Comparison of ENCODE assay signal across 13 mouse cellular contexts in genomic region chr8:83779610-83780009, GRCm38 (mm10). TPM values are rescaled to one million over a fixed set of nuclear protein-coding genes. Genes with fewer than 3 reads are reported as not detected.
DNase-seq lines count a peak whose midpoint lies in the region; ATAC-seq and TF ChIP-seq lines count a peak whose summit lies in the region.
"Had no signal": no experiment of that assay in that cellular context is flagged by ENCODE, and none has a peak within 500 bp of the region (broad histone marks: within the 10 kb centered on the region; RNA-seq: fewer than 3 reads in every experiment).

No protein-coding gene starts in this region.

- TF ChIP-seq CTCF in heart, adult 2 months (IDR thresholded peaks at IDR 0.05), result no peak
- TF ChIP-seq CTCF in G1E (IDR thresholded peaks at IDR 0.05; ENCODE audit: low read depth, low read length), result no peak

- 53% methylated on average over 5 of the region's 5 CpGs for WGBS in heart, adult 2 months
- WGBS in heart, embryonic 10.5 days, result 34% methylated on average over 5 of the region's 5 CpGs
- 37% methylated on average over 5 of the region's 5 CpGs for WGBS in liver, embryonic 12.5 days (ENCODE audit: insufficient replicate concordance)
- WGBS in lung, embryonic 16.5 days, result 25% methylated on average over 5 of the region's 5 CpGs

- H3K9ac ChIP-seq in heart, adult 2 months (ENCODE audit: low read depth, low read length), result 0 out of 2 replicates have a peak overlapping the region, but pooled peaks have one; percentile 9
- H3K9ac ChIP-seq in liver, embryonic 12.5 days, result no peak overlapping the region
- no peak overlapping the region for H3K9ac ChIP-seq in lung, embryonic 16.5 days (ENCODE audit: low read length)
- H3K9ac ChIP-seq: neural tube, embryonic 12.5 days had no signal

- no peak for TF ChIP-seq POLR2A in heart, adult 2 months (IDR thresholded peaks at IDR 0.05; ENCODE audit: insufficient read depth, low read depth, low read length)

- no peak for TF ChIP-seq EP300 in heart, adult 2 months (IDR thresholded peaks at IDR 0.05; ENCODE audit: insufficient read depth, low read depth, low read length)

- intact Hi-C loops in heart, adult 2 months (cut with DNase I), result no loop called here

- H3K9me3 ChIP-seq in heart, embryonic 10.5 days, result no peaks in the 10 kb centered on the region
- no peaks in the 10 kb centered on the region for H3K9me3 ChIP-seq in G1E (replicated peaks)
- no peaks in the 10 kb centered on the region for H3K9me3 ChIP-seq in liver, embryonic 12.5 days (replicated peaks)
- H3K9me3 ChIP-seq in lung, embryonic 16.5 days (ENCODE audit: control insufficient read depth, low read length), result no peaks in the 10 kb centered on the region
- H3K9me3 ChIP-seq: neural tube, embryonic 12.5 days had no signal

- no peak overlapping the region for H3K4me2 ChIP-seq in liver, embryonic 12.5 days
- no peak overlapping the region for H3K4me2 ChIP-seq in lung, embryonic 16.5 days (ENCODE audit: low read depth, low read length)
- H3K4me2 ChIP-seq: neural tube, embryonic 12.5 days had no signal

- H3K27me3 ChIP-seq in heart, adult 2 months (ENCODE audit: control insufficient read depth, insufficient read depth, low read length), result no peaks in the 10 kb centered on the region
- H3K27me3 ChIP-seq in heart, embryonic 10.5 days (ENCODE audit: insufficient read depth, poor library complexity, severe bottlenecking), result peaks cover 15% of the 10 kb centered on the region
- no peaks in the 10 kb centered on the region for H3K27me3 ChIP-seq in G1E (ENCODE audit: insufficient read depth, low read length)
- H3K27me3 ChIP-seq in liver, embryonic 12.5 days (replicated peaks), result peaks cover 7% of the 10 kb centered on the region; the same call in 1 of the 2 replicates
- H3K27me3 ChIP-seq in lung, embryonic 16.5 days (ENCODE audit: control insufficient read depth, insufficient read depth, low read depth, low read length), result no peaks in the 10 kb centered on the region

- no peak overlapping the region for H3K4me3 ChIP-seq in heart, adult 2 months
- H3K4me3 ChIP-seq in heart, embryonic 10.5 days, result no peak overlapping the region
- H3K4me3 ChIP-seq in G1E (ENCODE audit: low read depth, low read length), result peak overlapping the region; percentile 59; the same call in 1 of the 2 replicates
- no peak overlapping the region for H3K4me3 ChIP-seq in liver, embryonic 12.5 days
- H3K4me3 ChIP-seq in lung, embryonic 16.5 days (ENCODE audit: low read length), result no peak overlapping the region
- H3K4me3 ChIP-seq: left cerebral cortex, adult 2 months; neural tube, embryonic 12.5 days had no signal

- no peaks in the 10 kb centered on the region for H3K36me3 ChIP-seq in heart, adult 2 months (ENCODE audit: control insufficient read depth, insufficient read depth, low read length)
- no peaks in the 10 kb centered on the region for H3K36me3 ChIP-seq in heart, embryonic 10.5 days
- H3K36me3 ChIP-seq in G1E (replicated peaks), result no peaks in the 10 kb centered on the region
- no peaks in the 10 kb centered on the region for H3K36me3 ChIP-seq in liver, embryonic 12.5 days
- no peaks in the 10 kb centered on the region for H3K36me3 ChIP-seq in lung, embryonic 16.5 days (ENCODE audit: control insufficient read depth, insufficient read depth, low read length)
- H3K36me3 ChIP-seq: neural tube, embryonic 12.5 days had no signal

- H3K27ac ChIP-seq in heart, adult 2 months, result no peak overlapping the region
- no peak overlapping the region for H3K27ac ChIP-seq in heart, embryonic 10.5 days
- no peak overlapping the region for H3K27ac ChIP-seq in liver, embryonic 12.5 days
- peak overlapping the region; percentile 40 for H3K27ac ChIP-seq in lung, embryonic 16.5 days (ENCODE audit: low read length)
- H3K27ac ChIP-seq: left cerebral cortex, adult 2 months; neural tube, embryonic 12.5 days had no signal

- H3K4me1 ChIP-seq in heart, adult 2 months (ENCODE audit: control insufficient read depth, insufficient read depth, low read length), result peaks cover 1% of the 10 kb centered on the region; the same call in 1 of the 2 replicates
- peaks cover 11% of the 10 kb centered on the region; the same call in 1 of the 2 replicates for H3K4me1 ChIP-seq in heart, embryonic 10.5 days
- peaks cover 78% of the 10 kb centered on the region for H3K4me1 ChIP-seq in G1E (ENCODE audit: insufficient read depth, low read depth, low read length)
- H3K4me1 ChIP-seq in liver, embryonic 12.5 days, result peaks cover 10% of the 10 kb centered on the region; the same call in 1 of the 2 replicates
- peaks cover 11% of the 10 kb centered on the region for H3K4me1 ChIP-seq in lung, embryonic 16.5 days (replicated peaks; ENCODE audit: control insufficient read depth, insufficient read depth, low read length)

- DNase-seq in heart, adult 2 months, result no peak
- no peak for DNase-seq in heart, embryonic 10.5 days (ENCODE audit: low spot score)
- DNase-seq in G1E (ENCODE audit: low spot score), result peak; percentile 68
- DNase-seq in cerebellum, adult 9-10 months, result no peak
- DNase-seq in urinary bladder, adult 2 months (ENCODE audit: low spot score), result no peak
- no peak for DNase-seq in embryo, embryonic 11 days
- DNase-seq: gastrocnemius, postnatal 14 days; kidney, adult 8-10 months; thymus, postnatal 14 days had no signal

- ATAC-seq in G1E (ENCODE audit: extremely low read depth, insufficient number of reproducible peaks, low FRiP score, poor library complexity, severe bottlenecking), result peak; percentile 81
- peak; percentile 63 for ATAC-seq in liver, embryonic 12.5 days
- ATAC-seq in lung, embryonic 16.5 days (ENCODE audit: low read depth), result peak; percentile 35

- no peaks in the 10 kb centered on the region for H3K79me2 ChIP-seq in heart, adult 2 months (replicated peaks; ENCODE audit: control insufficient read depth, insufficient read depth, low read length)

RNA-seq across cellular contexts. Expression of gene Adgre5, which starts 38.5 kb away (rescaled TPM):
- total RNA-seq in heart, adult 2 months (2021), result 10 to 100 TPM; 44.6 to 46.4 TPM
- polyA plus RNA-seq in heart, adult 2 months (2012; rRNA removed), result 73.1 and 73.9 TPM in 2 replicates
- polyA plus RNA-seq in heart, embryonic 10.5 days (2016; fragmentation: Nextera tagmentation; extraction: Ambion mirVana), result 11.8 and 17.1 TPM in 2 replicates
- 223 and 228 TPM in 2 replicates for total RNA-seq in G1E (2014; fragmentation: Nextera tagmentation)
- 405 and 468 TPM in 2 replicates for total RNA-seq in G1E (2017)
- 69.3 and 92.9 TPM in 2 replicates for polyA plus RNA-seq in G1E (2012)
- 11.5 and 12.5 TPM in 2 replicates for polyA plus RNA-seq in liver, embryonic 12.5 days (2016; fragmentation: Nextera tagmentation; extraction: Ambion mirVana)
- polyA plus RNA-seq in lung, embryonic 16.5 days (2015; fragmentation: Nextera tagmentation; extraction: Ambion mirVana), result 77.6 and 78.2 TPM in 2 replicates
- polyA plus RNA-seq in urinary bladder, adult 2 months (2012; rRNA removed), result 119 and 129 TPM in 2 replicates
